Mouse (Mus musculus) MEL-GATA-1-ER (cell line): ENCODE measurements around the gene Sh3rf3.
"Not testable (repeated sequence)": the region's sequence is repeated elsewhere in the genome, so short reads cannot be mapped to it uniquely, and the experiment has no call there.

Experiments used
- DNase-seq: peaks from one replicate; pipeline ENCODE4 v3.0.0-alpha.2; 2012; ENCODE audit warnings: low read depth; ENCODE audit errors: extremely low read depth

Sh3rf3 gene

DNA sequence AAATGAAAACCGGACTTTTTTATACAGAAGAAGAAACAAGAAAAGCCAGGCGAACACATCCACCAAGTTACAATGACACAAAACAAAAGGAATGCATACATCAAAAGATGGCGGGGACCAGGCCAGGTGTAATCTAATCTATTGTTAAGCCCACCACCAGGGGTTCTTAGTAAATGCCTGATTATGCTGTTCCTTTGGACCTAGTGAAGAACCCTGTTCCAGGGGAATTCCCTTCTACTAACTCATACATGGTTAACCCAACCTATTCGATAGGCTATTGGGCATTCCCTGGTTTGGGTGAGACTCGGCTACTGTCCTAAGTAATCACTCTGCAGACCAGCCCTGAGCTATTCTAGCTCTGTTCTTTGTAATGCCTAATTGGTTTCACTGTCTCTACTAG lies 289.9 kb downstream of the Sh3rf3 start:
- not testable (repeated sequence) for DNase-seq

DNA sequence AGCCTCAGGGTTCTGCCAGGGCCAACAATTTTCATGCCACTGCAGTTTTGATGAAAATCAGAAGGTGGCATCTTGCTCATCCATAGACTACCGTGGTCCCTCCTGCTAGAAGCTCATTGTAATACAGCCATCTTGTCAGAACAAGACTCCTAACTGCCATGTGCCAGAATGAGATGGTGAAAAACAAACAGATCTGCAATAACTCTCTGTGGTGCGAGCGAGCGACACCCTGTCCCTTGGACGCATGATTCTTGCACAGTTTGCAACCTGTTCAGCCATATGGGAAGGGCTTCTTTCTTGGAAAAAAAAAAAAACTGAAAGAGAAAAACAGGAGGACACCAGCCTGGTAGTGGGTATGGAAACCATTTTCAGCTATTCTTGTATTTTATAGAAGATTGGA lies 291.5 kb downstream of the Sh3rf3 start:
- no peak for DNase-seq

DNA sequence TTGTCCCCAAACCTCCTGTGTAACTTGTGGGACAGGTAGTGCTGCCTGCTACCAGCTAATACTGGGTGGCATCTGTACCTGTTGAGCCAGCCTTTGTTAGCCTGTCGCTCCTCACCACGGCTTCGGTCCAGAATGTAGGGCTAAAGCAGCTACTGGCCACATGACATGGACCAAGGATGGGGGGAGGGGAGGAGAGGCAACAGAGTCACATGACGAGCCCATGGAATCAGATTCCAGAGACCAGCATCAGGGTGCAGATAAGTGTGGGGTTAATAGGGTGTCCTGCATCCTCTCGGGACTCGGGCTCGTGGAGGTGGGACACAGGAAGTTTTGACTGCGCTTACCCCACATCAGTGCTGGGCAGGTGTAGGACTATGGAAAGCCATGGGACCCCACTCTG lies 292.7 kb downstream of the Sh3rf3 start:
- no peak for DNase-seq

DNA sequence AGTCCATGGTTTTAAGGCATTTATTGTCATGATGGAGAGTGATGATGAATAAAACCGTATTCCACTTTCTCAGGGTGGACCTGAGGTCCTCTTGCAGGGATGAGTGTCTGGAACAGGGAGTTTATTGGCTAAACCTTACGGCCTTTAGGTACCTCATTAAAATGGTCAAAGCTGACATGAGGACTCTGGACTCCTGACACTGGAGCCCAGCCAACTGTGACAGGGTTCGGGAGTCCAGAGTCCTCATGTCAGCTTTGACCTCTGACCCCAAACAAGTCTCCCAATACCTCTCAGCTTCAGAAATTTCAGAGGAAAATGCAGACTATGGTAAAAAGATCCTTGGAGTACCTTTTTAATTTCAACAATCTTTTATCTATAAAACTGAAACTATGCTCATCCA lies 293.5 kb downstream of the Sh3rf3 start:
- no peak for DNase-seq

DNA sequence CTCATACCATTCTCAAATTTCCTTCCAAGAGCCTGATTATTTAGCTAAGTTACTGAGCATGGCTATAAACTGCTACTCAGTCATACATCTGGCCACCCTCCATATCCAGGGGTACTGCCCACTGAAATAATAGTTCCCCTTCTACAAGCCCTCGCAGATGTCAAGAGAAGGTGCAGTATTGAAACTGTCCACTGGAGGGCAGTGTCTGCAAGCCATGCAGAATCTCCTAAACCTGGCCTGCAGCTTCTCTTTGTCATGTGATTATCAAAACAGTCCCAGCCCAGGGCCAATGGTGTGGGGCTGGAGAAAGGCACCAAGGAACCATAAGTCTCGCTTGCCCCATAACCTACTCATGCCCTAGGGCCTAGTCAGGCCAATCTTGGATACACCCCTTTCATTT lies 295.9 kb downstream of the Sh3rf3 start:
- peak; percentile 40 for DNase-seq

DNA sequence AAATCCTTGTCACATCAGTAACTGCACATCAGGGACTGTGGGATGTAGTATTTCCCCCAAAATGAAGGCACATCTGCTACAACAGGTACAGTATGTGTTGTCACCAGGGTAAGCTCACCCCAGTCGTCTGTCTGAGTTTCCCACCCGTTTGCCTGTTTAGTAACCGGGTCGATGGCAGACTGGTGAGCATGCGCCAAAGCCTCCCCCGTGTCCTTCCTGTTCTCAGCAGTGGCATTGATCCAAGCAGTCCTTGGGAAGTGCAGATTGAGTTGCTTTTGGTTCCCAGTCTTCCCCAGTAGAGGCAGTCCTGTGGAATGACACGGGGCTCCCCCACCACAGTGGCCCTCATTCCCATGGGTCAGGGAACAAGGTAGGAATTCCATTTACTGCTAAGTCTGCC lies 297.2 kb downstream of the Sh3rf3 start:
- no peak for DNase-seq

DNA sequence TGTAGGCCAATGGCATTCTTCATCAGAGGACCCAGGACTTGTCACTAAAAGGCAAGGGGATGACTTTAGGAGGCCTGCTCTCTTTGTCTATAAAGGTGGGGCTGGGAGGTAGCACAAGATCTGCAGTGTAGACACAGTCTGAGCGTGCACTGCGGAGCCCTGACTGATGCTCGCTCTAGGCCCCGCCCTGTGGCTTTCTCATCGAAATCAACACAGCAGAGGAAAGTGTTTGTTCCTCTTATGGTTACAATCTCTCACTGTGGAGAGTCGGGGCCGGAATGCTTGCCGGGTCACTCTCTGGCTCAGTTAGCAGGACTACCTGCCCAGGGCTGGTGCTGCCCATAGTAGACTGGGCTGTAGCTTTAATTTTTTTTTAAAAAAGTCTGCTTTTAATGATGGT lies 299.6 kb downstream of the Sh3rf3 start:
- DNase-seq, result no peak

DNA sequence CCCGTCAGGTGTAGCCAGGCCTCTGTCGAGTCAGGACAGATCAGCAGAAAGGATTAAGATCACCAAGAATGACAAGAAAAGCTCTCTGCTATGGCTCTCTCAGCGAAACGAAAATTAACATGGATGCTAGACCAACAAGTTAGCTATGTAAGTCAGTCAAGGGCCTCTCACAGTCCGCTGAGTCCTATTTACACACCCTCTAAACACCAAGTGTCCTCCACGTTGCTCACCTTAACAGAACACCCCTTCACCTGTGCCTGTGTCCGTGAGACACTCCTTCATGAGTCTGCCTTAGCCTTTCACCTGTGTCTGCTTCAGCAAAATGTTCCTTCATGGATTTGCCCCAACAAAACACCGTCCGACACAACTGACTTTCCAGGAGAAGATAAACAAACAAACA lies 300.2 kb downstream of the Sh3rf3 start:
- DNase-seq, result no peak

DNA sequence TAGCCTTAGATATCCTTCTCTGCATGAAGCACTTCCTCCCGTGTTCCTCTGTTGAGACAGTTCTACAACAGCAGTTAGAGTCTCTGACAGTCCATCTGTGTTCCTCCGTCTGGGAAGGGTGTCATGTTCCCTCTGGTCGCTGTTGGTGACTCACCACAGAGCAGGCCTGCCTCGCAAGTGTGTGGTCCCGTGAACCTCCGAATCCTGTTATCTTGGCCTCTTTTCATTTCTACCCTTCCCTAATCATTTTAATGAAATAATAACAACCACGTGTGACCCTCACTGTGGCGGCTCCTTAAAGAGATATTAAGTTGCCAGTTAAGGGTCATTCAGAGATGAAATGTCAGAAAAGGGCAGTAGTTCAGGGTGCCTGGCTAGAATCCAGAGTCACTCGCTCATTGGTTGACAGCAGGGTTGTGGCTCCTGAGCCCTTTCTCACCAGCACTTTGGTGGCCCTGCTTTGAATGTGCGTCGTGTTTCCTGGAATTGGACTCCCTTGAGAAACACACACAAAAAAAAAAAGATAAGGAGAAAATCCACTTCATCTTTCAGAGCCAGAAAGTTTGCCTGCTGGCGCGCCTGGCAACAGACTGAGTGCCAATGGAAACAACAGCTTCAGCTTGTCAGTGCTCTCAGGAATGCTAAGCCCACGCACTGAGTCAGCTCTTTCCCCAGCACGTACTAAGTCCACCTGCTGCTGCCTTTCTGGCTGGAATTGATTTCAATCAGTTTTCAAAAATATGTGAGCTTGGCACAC lies 301.6 kb downstream of the Sh3rf3 start:
- no peak for DNase-seq

DNA sequence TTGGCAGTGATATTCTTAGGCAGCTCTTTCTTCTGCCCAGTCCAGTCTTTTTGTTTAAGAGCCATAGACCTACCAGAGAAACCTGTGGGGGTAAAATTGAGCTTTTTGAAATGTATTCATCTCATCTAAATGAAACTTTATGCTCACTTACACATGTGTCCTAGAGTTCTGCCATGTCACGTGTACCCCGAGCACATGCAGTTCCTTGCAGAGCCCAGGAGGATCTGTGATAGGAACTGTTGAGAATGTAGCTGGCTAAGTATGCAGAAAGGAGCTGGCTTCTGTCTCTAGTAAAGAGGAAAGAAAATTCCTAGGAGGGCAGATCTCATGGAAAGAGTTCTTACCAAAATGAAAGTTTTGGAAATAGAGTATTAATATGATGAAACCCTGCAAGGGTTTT lies 302.5 kb downstream of the Sh3rf3 start:
- no peak for DNase-seq

DNA sequence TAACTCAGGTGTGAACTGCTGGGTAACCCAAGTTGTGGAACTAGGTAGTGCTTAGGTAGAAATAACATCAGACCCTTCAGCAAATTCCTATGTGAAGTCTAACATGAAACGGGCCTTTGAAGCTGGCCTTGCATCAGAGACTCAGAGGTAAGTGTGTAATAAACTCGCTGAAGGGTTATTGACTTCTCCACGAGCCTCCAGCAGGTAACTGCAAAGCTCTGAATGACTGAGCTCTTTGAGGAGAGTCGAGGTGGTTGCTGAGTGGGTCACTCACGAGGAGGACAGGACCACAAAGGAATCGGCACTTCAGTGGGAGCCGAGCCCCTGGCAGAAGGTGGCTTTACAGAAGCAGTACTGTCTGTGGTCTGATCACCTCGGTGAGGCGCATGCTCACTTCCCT lies 303.2 kb downstream of the Sh3rf3 start:
- no peak for DNase-seq

DNA sequence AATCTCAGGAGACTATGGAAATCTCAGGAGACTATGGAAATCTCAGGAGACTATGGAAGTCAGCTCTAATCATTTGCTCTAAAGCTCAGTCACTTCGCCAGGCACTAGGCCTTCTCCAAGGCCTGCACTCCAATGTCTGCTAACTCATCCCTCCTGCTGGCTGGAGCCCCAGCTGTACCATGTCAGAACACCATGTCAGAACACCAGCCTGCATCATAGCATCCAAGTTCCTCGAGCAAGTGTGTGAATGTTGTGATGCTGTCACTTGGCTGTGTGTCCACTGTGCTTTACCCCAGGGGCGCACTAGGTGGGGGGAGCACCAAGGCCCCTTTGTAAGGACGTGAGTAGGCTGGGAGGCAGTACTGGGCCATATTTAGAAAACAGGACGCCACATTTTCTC lies 304.4 kb downstream of the Sh3rf3 start:
- DNase-seq, result no peak

DNA sequence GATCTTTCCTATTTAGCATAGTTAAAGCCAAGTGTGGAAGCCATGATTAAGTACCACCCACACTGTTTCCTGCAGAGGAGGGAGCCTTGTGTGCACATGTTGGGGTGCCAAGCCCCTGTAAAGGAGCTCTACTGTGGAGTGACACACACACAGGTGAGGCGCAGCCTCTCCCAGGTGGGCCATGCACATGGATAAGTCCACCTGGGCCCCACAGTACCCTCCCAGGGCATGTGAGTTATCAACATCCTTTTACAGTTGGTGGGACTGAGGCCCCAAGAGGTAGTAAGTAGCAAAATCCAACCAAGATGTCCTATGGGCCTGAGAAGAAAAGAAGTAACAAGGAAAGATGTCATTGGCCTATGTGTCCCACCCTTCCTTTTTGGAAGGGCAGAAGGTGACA lies 305.8 kb downstream of the Sh3rf3 start:
- DNase-seq, result no peak

DNA sequence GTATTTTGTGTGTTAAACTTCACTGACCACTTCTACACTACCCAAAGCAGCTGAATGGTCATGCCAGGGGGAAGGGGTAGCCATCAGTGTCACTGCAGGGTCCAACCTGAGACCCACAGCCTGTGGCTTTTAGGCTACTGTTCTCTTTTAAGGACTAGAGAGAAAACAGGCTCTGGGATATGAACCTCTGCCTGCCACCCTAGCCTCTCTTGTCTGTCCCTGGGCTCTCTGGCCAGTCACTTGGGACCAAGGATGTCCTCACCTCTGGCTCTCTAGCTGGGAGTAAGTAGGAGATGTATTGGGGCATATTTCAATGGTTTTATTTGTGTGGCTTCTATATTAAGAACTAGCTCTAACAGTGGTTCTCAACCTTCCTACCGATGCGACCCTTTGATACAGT lies 306.7 kb downstream of the Sh3rf3 start:
- DNase-seq, result no peak

DNA sequence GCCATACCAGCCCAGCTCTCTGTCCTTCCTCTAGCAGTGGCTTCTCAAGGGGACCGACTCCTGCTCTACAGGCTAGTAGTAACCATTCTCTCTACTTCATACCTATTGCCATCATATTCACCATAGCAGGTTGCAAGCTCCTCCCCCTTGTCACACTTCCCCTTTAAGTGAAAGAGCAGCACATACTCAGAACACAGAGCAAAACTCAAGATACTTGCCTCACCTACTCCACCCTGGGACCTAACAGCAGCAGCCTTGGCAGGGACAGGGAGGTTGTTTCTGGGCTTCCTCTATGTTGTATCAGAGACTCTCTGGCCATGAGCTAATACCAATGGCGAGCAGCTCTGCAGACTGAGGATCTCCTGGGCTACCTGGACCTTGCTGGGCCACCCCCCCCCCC lies 312.3 kb downstream of the Sh3rf3 start:
- DNase-seq, result no peak

DNA sequence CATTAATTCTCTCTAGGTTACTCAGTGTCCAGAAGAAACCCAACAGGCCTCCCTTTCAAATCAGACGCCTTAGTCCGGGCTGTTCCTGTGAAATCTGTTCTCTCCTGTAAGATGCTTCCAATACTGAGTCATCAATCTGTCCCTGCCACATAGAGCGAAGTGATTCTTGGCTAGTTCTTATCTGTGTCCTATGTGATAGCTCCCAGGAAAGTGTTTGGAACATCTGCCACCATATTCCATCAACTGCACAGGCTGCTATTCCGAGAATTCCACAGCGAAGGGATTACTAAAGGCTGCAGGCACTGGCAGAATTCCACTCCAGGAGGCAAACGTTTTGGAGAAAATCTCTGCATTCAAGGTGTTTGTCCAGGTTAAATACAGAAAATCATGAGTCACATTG lies 314.5 kb downstream of the Sh3rf3 start:
- no peak for DNase-seq

DNA sequence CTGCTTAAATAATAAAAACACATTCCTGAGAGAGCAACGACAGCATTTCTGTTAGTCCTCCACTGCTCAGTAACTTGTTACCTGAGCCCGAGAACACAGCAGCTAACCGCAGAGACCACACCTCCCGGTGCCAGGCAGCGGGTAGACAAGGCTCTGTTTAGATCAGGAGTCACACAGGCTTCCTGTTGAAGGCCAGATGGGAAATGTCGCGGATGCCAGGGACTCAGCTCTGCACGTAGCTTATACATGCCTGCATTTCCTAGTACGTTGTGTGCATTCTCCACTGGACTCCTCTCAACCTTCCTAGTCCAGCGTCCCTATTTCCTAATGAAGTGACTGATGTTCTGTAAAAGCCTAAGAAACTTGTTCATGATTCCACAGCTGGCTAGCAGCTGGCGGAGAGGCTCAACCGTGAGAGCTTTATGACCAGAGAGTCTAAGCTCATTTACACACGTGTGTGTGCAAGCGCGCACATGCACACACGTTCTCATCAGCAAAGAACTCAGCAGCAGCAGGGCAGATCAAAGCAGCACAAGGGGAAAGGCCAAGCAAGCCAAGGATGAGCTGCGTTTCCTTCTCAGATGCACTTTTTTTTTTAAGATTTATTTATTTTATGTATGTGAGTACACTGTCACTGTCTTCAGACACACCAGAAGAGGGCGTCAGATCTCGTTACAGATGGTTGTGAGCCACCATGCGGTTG lies 318.9 kb downstream of the Sh3rf3 start:
- DNase-seq, result no peak

DNA sequence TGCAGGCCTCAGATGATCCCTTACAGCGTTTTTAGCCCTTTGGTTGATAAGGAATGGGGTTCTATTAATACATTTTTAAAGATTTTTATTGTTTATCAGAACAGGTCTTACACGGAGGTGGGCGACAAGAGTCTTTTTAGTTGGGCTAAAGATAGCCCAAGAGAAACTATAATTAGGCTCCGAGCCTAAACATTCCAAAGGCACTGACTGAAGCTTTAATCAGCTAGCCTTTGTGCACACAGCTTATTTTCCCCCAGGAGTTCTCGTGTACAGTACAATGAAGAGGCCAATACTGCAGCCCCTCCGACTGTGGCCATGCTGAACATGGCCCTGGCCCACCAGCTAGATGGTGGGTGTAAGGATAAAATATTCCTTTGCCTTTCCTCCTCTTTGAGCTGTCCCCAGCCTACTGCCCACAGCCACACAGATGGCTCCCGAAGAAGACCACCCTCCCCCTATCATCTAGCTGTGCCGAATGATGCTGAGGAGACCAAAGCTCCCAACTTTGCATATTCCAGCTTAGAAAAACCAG lies 320.4 kb downstream of the Sh3rf3 start:
- no peak for DNase-seq

DNA sequence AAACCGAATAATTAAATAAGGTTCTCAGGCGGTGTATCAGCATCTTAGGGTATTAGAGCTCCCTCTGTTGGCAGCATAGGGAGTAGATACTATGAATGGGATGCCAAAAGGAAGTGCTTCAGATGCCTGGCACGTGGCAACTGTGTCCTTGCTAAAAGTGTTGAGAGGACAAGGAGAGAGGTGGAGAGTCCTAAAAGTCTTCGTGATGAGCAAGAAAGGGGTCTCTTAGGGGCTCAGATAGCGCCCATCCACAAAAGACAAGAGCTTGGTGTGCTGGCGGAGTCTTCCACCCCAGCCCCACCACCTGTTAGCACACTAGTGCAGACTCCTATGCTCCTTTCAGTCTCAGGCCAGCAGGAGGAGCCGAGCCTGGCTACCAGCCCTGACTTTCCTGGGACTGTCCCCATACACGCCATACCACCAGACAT lies 336.8 kb downstream of the Sh3rf3 start:
- peak; percentile 50 for DNase-seq

DNA sequence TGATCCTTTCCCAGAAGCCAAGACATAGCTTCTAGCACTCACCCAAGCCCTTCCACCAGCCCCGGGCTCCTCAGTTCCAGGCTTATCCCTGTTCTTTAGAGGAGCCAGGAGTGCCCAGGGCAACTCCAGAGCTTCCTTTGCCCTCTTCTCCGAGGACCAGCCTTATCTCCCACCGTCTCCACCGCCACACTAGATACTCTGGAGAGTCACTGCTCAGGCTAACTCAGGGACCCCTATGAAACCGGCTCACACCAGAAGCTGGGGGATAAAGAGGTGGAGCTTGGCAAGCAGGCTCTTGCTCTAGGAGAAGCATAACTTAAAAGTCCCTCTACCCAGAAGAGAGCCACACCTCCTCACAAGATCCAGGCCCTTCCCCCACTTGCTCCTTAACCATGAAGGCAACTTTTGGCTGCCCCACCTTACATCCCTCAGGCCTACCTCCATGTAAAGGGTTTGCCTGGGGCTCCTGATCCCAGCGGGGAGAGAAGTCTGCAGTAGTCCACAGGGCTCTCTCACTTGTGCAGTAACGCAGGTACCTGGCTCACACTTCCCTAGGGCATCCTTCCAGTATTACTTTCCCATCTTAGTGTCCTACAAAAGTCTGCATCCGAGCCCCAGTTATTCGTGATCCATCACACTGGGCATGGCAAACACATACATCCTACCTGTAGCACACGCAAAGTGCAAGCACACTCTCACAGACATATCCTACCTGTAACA lies 337.9 kb downstream of the Sh3rf3 start:
- DNase-seq, result no peak

DNA sequence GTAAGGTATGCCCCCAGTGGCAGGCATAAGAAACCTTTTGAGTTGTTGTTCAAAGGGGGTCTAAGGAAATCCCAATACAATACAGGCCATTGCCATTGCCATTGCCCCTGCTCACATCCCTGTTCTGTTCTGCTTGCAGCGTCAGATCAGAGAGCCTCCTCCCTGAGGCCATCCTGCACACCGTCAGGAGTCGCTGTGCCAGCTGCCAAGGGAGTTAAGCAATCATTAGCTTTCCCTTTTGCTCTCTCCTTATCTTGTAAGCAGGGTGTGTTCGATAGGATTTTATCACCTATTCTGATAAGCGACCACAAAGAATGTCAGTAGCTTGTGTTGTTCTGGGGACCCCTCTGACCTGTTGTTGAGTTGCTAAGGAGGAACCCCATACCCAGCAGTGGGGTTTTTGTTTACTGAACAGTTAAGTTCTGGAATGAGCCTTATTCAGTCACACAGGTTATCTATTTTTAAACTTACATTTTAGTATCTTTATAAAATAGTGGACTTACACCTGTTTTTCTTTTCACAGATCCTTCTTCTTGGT lies 339.5 kb downstream of the Sh3rf3 start:
- DNase-seq, result no peak

DNA sequence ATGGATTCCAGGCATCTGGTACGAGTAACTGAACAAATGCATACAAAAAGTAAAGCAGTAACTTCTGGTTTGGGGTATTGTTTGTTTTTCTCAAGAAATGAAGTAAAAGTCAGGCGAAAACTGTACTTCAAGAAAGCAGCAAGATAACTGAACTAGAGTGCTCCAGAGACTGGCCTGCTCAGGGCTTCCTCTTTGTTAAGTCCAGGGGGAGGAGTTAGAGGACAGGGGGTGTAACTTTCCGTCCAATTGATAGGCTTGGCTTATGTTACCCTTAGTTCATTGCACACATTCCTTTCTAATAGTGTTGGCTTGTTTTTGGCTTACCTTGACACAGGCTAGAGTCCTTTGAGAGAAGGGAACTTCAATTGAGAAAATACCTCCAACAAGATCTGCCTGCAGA lies 345.5 kb downstream of the Sh3rf3 start:
- DNase-seq, result peak; percentile 71
